Mouse (Mus musculus) heart, embryonic 13.5 days (tissue): Measurements from ENCODE around the gene Gm8300. TPM values are rescaled to one million over a fixed set of nuclear protein-coding genes. Genes with fewer than 3 reads are reported as not detected.
"Not testable (repeated sequence)": the region's sequence is repeated elsewhere in the genome, so short reads cannot be mapped to it uniquely, and the experiment has no call there.

ENCODE experiments used
- ATAC-seq: fragments of 200-750 bp; cut with Nextera tagmentation; 2 replicates; pipeline ENCODE4 v1.8.0; 2017; ENCODE audit warnings: moderate TSS enrichment; ENCODE audit not compliant: insufficient number of reproducible peaks, low FRiP score, low TSS enrichment; ENCODE audit errors: extremely low read depth
- H3K27ac ChIP-seq: fragments of 300-500 bp; sonication (generic); replicated peaks from 2 replicates; pipeline ENCODE4 v1.5.1; 2015; ENCODE audit warnings: moderate library complexity, mild to moderate bottlenecking, inconsistent platforms
- H3K27me3 ChIP-seq: fragments of 300-500 bp; sonication (generic); replicated peaks from 2 replicates; pipeline ENCODE4 v1.6.1; 2015; ENCODE audit warnings: mild to moderate bottlenecking, inconsistent platforms
- H3K36me3 ChIP-seq: fragments of 300-500 bp; sonication (generic); 2 replicates; pipeline ENCODE4 v1.6.1; 2015; ENCODE audit warnings: mild to moderate bottlenecking, inconsistent platforms
- H3K4me1 ChIP-seq: fragments of 300-500 bp; sonication (generic); 2 replicates; pipeline ENCODE4 v1.6.1; 2015; ENCODE audit warnings: inconsistent platforms
- H3K4me2 ChIP-seq: fragments of 300-500 bp; sonication (generic); 2 replicates; pipeline ENCODE4 v1.6.1; 2015; ENCODE audit warnings: inconsistent platforms, mild to moderate bottlenecking, moderate library complexity
- H3K4me3 ChIP-seq: fragments of 300-500 bp; sonication (generic); 2 replicates; pipeline ENCODE4 v1.5.1; 2015; ENCODE audit warnings: moderate library complexity, mild to moderate bottlenecking, inconsistent platforms
- H3K9ac ChIP-seq: fragments of 300-500 bp; sonication (generic); 2 replicates; pipeline ENCODE4 v1.6.1; 2015; ENCODE audit warnings: inconsistent platforms, mild to moderate bottlenecking, moderate library complexity
- H3K9me3 ChIP-seq: fragments of 300-500 bp; sonication (generic); 2 replicates; pipeline ENCODE4 v1.6.1; 2016; ENCODE audit warnings: inconsistent platforms
- WGBS: fragments of 180-500 bp; shearing (Covaris S2); methylation state at CpG from one replicate; pipeline ENCODE4 v1.1.7; 2015; ENCODE audit warnings: mixed read lengths; 5-methylcytosine and 5-hydroxymethylcytosine counted together
- polyA plus RNA-seq: library from polyadenylated mRNA; unstranded; fragments of >200 nt; fragmentation: Nextera tagmentation; extraction: Ambion mirVana; gene quantifications from 2 replicates; pipeline ENCODE4 v1.2.1, GENCODE M21; 2015

The Gm8300 gene
- polyA plus RNA-seq = not detected in 2 replicates

DNA sequence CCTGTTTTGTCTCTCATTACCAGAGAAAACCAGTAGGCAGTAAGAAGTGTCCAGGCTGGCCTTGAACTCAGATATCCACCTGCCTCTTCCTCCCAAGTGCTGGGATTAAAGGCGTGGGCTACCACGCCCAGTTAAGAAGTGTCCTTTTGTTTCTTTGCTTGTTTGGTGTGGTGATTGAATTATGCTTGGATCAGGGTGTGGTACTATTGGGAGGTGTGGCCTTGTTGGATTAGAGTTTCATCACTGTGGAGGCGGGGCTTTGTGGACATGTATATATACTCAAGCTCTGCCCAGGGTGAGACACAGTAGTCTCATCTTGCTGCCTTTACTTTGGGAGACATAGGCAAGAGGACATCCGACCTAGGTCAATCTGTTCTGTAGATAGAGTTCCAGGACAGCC is at the start of gene Gm8300:
Gene Gm8300, plus strand, starts transcription at position 301 of the 400 bp plus-strand sequence.
- not testable (repeated sequence) for H3K9ac ChIP-seq, H3K36me3 ChIP-seq, H3K4me2 ChIP-seq, H3K27ac ChIP-seq, H3K4me1 ChIP-seq, H3K9me3 ChIP-seq, ATAC-seq, H3K27me3 ChIP-seq, H3K4me3 ChIP-seq
- WGBS = 67% methylated on average over 4 of the region's 4 CpGs

DNA sequence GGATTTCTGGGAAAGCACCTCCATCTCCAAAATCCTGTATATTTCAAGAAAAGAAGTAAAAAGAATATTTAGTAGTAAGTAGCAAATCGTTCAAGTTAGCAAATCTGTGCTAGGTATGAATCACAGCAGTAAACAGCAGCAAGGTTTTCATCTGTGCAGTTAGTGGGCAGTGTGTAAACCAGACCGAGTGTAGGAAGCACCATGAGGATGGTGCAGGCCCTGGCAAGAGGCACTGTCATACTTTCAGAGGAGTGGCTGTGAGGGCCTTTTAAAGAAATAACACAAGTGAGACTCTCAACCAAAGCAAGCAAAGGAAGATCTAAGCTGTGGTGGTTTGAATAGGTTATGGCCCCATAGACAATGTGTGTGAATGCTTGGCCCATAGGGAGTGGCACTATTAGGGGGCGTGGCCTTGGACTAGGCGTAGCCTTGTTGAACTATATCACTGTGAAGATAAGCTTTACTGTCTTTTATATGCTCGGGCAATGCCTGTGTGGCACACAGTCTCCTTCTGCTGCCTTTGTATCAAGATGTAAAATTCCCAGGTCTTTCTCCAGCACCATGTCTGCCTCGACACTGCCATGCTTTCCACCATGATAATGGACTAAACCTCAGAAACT is 49.3 kb upstream of the Gm8300 start:
- Histone ChIP-seq H3K27me3 (no peaks in the 10 kb centered on the region), H3K9me3 (no peaks in the 10 kb centered on the region), H3K4me2 (no peak overlapping the region), H3K4me3 (no peak overlapping the region), H3K9ac (no peak overlapping the region), H3K36me3 (peaks cover 87% of the 10 kb centered on the region), H3K4me1 (peaks cover 4% of the 10 kb centered on the region), H3K27ac (no peak overlapping the region)
- WGBS = 77% methylated on average over 6 of the region's 6 CpGs
- ATAC-seq = no peak

DNA sequence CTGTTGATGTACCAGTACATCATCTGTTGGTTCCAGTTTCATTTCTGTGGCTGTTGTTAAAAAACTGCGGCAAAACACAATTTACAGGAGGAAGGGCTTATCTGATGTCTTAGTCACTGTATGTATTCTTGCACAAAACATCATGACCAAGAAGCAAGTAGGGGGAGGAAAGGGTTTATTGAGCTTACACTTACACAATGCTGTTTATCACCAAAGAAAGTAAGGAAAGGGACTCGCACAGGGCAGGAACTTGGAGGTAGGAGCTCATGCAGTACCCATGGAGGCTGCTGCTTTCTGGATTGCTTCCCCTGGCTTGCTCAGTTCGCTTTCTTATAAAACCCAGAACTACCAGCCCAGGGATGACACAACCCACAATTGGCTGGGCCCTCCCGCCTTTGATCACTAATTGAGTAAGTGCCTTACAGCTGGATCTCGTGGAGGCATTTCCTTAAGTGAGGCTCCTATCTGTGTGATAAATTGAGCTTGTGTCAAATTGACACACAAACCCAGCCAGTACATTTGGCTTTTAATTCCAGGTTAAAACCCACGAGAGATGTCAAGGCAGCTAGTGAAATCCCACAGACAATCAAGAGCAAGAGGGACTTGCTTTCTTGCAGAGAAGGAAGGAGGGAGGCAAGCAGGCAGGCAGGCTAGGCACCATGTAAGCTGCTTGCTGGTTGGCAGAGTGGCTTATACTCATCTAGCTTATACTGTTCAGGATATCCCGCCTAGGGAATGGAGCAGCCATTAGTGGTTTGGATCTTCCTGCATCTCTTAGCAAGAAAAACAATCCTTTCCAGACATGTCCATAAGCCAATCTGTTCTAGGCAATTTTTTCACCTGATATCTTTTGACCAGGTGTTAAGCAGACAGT is 43.6 kb upstream of the Gm8300 start:
- H3K9me3 ChIP-seq = no peaks in the 10 kb centered on the region
- H3K9ac ChIP-seq = peak overlapping the region; percentile 91

DNA sequence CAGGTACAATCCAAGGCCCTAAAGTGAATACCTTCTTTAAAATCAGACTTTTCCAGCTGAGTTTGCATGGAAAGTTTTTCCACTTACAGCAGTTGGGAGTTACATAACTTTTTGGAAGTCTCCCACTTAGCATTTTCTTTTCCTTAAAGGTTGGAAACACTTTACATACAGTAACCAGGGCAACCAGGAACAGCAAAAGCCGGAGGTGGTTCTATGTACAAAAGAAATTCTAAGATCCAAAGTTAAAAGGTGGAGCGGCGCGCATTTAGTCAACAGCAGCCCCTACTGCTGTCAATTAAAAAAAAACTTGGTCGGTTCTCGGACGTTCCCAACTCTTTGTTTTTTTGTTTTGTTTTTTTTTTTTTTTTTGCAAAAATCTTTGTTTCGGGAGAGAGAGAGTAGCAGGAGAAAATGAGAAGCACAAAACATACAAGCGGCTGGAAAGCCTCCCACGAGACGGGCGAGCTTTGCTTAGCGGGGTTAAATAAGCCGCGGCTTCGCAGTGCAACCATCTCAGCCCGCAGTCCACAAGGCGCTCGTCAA is 42.6 kb upstream of the Gm8300 start:
- Histone ChIP-seq H3K36me3 (peaks cover 29% of the 10 kb centered on the region), H3K27ac (peak overlapping the region; percentile 78), H3K4me3 (peak overlapping the region; percentile 77), H3K4me1 (peaks cover 19% of the 10 kb centered on the region), H3K9me3 (no peaks in the 10 kb centered on the region), H3K9ac (peak overlapping the region; percentile 91), H3K27me3 (peaks cover 4% of the 10 kb centered on the region; the same call in 1 of the 2 replicates), H3K4me2 (peak overlapping the region; percentile 74)
- ATAC-seq = no peak
- 1% methylated on average over 19 of the region's 19 CpGs for WGBS

More for the DNA sequence above, 43.6 kb upstream of the Gm8300 start:
- H3K4me2 ChIP-seq = peak overlapping the region; percentile 74
- H3K4me1 ChIP-seq = peaks cover 21% of the 10 kb centered on the region
- peaks cover 4% of the 10 kb centered on the region; the same call in 1 of the 2 replicates for H3K27me3 ChIP-seq
- peaks cover 34% of the 10 kb centered on the region for H3K36me3 ChIP-seq
- H3K27ac ChIP-seq = no peak overlapping the region
- no peak for ATAC-seq
- 64% methylated on average over 7 of the region's 7 CpGs for WGBS
- H3K4me3 ChIP-seq = peak overlapping the region; percentile 77

DNA sequence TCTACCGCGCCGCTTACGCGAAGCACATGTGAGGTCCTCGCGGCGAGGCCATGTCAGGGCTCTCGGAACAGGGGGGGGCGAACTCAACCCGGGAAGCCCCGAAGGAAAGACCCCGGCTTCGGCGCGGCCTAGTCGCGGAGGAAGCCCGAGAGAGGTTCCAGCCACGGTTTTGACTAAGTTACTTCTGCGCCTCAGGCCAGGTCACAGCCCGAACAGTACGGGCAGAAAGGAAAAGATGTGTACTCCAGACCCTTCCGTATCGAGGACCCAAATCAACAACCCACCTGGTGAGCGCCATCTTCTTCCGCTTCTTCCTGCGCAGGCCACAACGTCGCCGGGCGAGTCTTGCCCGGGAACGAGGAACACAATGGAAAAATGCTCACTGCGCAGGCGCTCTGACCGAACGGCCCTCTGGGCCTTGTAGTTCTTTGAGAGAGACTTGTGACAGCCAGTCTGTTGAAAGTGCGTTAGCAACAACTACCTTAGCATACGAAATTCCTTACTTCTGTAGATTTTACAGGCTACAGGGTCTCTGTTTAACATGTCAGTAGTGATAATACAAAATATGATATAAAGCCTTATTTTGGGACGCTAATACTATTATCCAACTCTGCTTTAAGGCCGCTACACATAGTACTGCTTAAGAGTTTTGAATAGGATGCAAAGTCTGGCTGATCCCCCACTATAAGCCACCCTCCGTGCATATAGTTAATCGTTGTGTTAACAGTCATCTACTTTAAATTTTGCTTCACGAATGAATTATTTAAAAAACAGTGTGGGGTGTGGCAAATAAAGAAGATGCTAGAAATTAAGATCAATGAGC is 41.9 kb upstream of the Gm8300 start, which contains the start of gene Snw1:
Gene Snw1, minus strand, starts transcription at position 311 of the 823 bp plus-strand sequence.
- Histone ChIP-seq H3K27me3 (peaks cover 4% of the 10 kb centered on the region; the same call in 1 of the 2 replicates), H3K9ac (peak within 1 kb of the TSS; percentile 91), H3K36me3 (peaks cover 22% of the 10 kb centered on the region), H3K4me2 (peak within 1 kb of the TSS; percentile 74), H3K27ac (peak within 1 kb of the TSS; percentile 78), H3K9me3 (no peaks in the 10 kb centered on the region), H3K4me1 (peaks cover 19% of the 10 kb centered on the region), H3K4me3 (peak within 1 kb of the TSS; percentile 77)
- peak; percentile 88 for ATAC-seq
- WGBS = 3% methylated on average over 45 of the region's 45 CpGs

DNA sequence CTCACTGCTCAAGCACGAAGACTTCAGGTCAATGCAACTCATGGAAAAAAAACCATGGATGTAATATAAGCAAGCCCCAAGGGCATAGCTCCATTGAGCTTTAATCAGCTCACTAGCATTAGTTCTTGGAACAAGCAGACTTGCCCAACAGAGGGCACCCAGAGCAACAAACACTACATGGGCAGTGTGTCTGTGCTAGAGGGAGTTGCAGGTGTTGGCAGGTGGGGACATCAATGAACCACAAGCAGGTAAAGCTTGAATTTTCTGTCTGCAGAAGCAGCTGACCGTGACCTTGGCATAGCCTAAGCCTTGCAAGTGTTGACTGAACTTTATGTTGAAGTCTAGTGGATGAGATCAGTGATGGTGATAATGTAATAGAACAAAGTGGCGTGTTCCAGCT is 39.4 kb upstream of the Gm8300 start:
- ATAC-seq = no peak
- peaks cover 18% of the 10 kb centered on the region for H3K4me1 ChIP-seq

DNA sequence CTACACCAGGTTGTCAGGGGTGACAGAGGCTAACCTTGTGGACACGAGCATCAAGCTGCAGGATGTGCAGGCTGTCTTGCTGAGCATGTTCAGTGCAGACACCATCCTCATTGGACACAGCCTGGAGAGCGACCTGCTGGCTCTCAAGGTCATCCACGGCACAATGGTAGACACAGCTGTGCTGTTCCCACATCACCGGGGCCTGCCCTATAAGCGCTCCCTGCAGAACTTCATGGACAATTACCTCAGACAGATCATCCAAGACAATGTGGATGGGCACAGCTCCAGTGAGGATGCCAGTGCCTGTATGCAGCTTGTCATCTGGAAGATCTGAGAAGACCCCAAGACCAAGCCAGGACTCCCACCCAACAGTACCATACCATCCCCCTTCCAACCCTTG is 31.6 kb upstream of the Gm8300 start:
- ATAC-seq, H3K4me2 ChIP-seq, H3K4me3 ChIP-seq, H3K27ac ChIP-seq, H3K9me3 ChIP-seq, H3K36me3 ChIP-seq, H3K4me1 ChIP-seq, H3K9ac ChIP-seq, H3K27me3 ChIP-seq: not testable (repeated sequence)
- 71% methylated on average over 5 of the region's 5 CpGs for WGBS

More for the DNA sequence above, 39.4 kb upstream of the Gm8300 start:
- no peak overlapping the region for H3K27ac ChIP-seq
- 0 out of 2 replicates have a peak, but pooled peaks cover 3% of the 10 kb centered on the region for H3K36me3 ChIP-seq
- WGBS = 69% methylated on average over 3 of the region's 3 CpGs
- H3K4me3 ChIP-seq = no peak overlapping the region
- no peak overlapping the region for H3K9ac ChIP-seq
- peaks cover 4% of the 10 kb centered on the region; the same call in 1 of the 2 replicates for H3K27me3 ChIP-seq
- no peaks in the 10 kb centered on the region for H3K9me3 ChIP-seq
- no peak overlapping the region for H3K4me2 ChIP-seq

DNA sequence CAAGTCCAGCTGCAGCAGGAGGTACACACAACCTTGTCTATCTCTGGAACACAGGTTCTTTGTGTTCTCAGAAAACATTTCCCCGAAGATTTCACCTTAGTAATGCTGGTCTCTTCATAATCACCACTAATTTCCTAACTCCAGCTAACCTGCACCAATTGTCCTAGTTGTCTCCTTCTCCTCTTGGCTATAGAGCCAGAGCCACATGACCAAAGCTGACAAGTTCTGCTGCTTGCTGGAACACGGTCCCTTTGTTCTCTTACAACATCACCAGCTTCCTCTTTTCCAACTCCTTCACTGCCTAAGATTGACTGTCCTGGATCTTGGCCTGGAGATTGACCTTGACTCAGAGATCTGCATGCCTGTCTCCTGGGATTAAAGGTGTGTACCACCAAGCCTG is 25.4 kb upstream of the Gm8300 start:
- H3K4me2 ChIP-seq, H3K9ac ChIP-seq, H3K27me3 ChIP-seq, H3K4me3 ChIP-seq, H3K36me3 ChIP-seq, H3K27ac ChIP-seq, H3K9me3 ChIP-seq, H3K4me1 ChIP-seq, ATAC-seq: not testable (repeated sequence)
- 58% methylated on average over 2 of the region's 2 CpGs for WGBS

DNA sequence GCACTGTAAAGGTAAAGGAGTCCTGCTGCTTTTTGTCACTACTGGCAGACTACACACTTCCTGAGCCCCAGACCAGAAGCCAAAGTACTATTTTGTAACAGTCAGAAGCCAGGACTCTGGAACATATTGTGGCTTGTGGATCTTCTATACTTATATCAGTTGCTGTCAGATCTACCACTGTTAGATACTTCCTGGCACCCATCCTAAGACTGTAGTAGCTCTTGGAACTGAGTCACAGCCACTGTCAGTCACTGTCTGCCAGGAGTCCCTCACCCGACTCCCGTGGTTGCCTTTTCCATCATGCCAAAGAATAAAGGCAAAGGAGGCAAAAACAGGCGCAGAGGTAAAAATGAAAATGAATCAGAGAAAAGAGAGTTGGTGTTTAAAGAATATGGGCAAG is 19.7 kb upstream of the Gm8300 start, which contains the start of gene Gm5788:
Gene Gm5788, plus strand, starts transcription at position 301 of the 400 bp plus-strand sequence.
- not testable (repeated sequence) for H3K27me3 ChIP-seq, H3K4me1 ChIP-seq, H3K9me3 ChIP-seq, H3K27ac ChIP-seq, H3K36me3 ChIP-seq, H3K9ac ChIP-seq, H3K4me2 ChIP-seq, H3K4me3 ChIP-seq, ATAC-seq
- WGBS = 77% methylated on average over 3 of the region's 3 CpGs

DNA sequence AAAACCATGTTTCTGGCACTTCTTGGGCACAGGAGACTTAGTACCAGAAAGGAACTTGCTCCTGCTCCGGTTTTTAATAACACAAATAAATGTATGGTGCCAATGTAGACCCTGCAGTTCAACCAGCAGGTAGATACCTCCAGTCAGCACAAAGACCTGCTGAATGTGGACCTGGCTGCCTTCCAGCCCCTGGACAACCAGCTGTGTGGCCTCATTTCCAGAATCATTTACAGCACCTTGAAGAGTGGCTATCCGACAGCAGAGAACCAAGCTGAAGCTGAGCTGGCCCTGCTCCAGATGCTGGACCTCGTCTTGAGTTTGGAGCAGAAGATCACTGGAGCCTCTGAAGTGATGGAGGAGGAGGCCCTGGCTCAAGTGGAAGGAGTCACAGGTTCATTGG is 5.5 kb downstream of the Gm8300 start:
- not testable (repeated sequence) for H3K9ac ChIP-seq, H3K27me3 ChIP-seq, H3K36me3 ChIP-seq, H3K4me3 ChIP-seq, H3K4me1 ChIP-seq, ATAC-seq, H3K27ac ChIP-seq, H3K4me2 ChIP-seq, H3K9me3 ChIP-seq
- WGBS = 53% methylated on average over 3 of the region's 3 CpGs
